Mouse (Mus musculus) lung, embryonic 15.5 days (tissue): ENCODE data around the gene Olfr1428. TPM values are rescaled to one million over a fixed set of nuclear protein-coding genes. Genes with fewer than 3 reads are reported as not detected.
"Not testable (repeated sequence)": the region's sequence is repeated elsewhere in the genome, so short reads cannot be mapped to it uniquely, and the experiment has no call there.

Experiments used
- ATAC-seq: fragments of 200-750 bp; cut with Nextera tagmentation; 2 replicates; pipeline ENCODE4 v1.8.0; 2017; ENCODE audit warnings: moderate number of reproducible peaks, borderline replicate concordance; ENCODE audit not compliant: low FRiP score, low TSS enrichment; ENCODE audit errors: extremely low read depth
- H3K27ac ChIP-seq: fragments of 300-500 bp; sonication (generic); 2 replicates; pipeline ENCODE4 v1.5.1; 2015; ENCODE audit warnings: moderate library complexity, mild to moderate bottlenecking, inconsistent platforms
- H3K27me3 ChIP-seq: fragments of 300-500 bp; sonication (generic); 2 replicates; pipeline ENCODE4 v1.6.1; 2015; ENCODE audit warnings: inconsistent platforms
- H3K36me3 ChIP-seq: fragments of 300-500 bp; sonication (generic); 2 replicates; pipeline ENCODE4 v1.6.1; 2015; ENCODE audit warnings: inconsistent platforms
- H3K4me1 ChIP-seq: fragments of 300-500 bp; sonication (generic); 2 replicates; pipeline ENCODE4 v1.6.1; 2015; ENCODE audit warnings: inconsistent platforms
- H3K4me2 ChIP-seq: fragments of 300-500 bp; sonication (generic); 2 replicates; pipeline ENCODE4 v1.6.1; 2015; ENCODE audit warnings: inconsistent platforms, mild to moderate bottlenecking, moderate library complexity
- H3K4me3 ChIP-seq: fragments of 300-500 bp; sonication (generic); 2 replicates; pipeline ENCODE4 v1.5.1; 2015; ENCODE audit warnings: mild to moderate bottlenecking, inconsistent platforms
- H3K9ac ChIP-seq: fragments of 300-500 bp; sonication (generic); 2 replicates; pipeline ENCODE4 v1.6.1; 2015; ENCODE audit warnings: inconsistent platforms
- H3K9me3 ChIP-seq: fragments of 300-500 bp; sonication (generic); 2 replicates; pipeline ENCODE4 v1.6.1; 2016; ENCODE audit warnings: inconsistent platforms
- WGBS: fragments of 180-500 bp; shearing (Covaris S2); methylation state at CpG from one replicate; pipeline ENCODE4 v1.1.7; 2015; 5-methylcytosine and 5-hydroxymethylcytosine counted together
- polyA plus RNA-seq: library from polyadenylated mRNA; unstranded; fragments of >200 nt; fragmentation: Nextera tagmentation; extraction: Ambion mirVana; gene quantifications from 2 replicates; pipeline ENCODE4 v1.2.1, GENCODE M21; 2015

Olfr1428 gene
- not detected in 2 replicates for polyA plus RNA-seq

DNA sequence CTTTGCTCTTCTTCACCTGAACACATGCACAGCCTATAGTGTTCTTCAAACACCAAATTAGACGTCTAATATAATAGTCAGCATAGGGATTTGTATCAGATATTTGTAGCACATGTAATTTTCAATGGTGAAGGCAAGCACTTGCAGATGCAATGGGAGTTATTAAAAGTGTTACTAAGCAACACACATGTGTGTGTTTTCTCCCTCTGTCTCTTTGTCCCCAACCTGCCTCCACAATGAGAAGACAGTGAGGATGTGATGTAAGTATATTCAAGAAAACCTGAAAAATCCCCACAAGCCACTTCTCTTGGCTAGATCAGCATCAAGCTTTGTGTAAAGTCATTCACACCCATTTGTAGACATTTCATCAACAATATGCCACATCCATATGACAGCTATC, at the start of gene Olfr1428:
Gene Olfr1428, minus strand, starts transcription at position 101 of the 400 bp plus-strand sequence.
- no peaks in the 10 kb centered on the region for H3K4me1 ChIP-seq
- no peak within 1 kb of the TSS for H3K4me3 ChIP-seq
- H3K27ac ChIP-seq: no peak within 1 kb of the TSS
- WGBS: 63% methylated on average over 1 of the region's 1 CpGs
- ATAC-seq: no peak
- no peak within 1 kb of the TSS for H3K4me2 ChIP-seq
- H3K9me3 ChIP-seq: no peaks in the 10 kb centered on the region
- H3K36me3 ChIP-seq: no peaks in the 10 kb centered on the region
- H3K9ac ChIP-seq: no peak within 1 kb of the TSS
- no peaks in the 10 kb centered on the region for H3K27me3 ChIP-seq

- ATAC-seq: no peak
These were observed 29.8 kb upstream of the Olfr1428 start for GRCm38 (mm10) chr19:12145452-12145851.

DNA sequence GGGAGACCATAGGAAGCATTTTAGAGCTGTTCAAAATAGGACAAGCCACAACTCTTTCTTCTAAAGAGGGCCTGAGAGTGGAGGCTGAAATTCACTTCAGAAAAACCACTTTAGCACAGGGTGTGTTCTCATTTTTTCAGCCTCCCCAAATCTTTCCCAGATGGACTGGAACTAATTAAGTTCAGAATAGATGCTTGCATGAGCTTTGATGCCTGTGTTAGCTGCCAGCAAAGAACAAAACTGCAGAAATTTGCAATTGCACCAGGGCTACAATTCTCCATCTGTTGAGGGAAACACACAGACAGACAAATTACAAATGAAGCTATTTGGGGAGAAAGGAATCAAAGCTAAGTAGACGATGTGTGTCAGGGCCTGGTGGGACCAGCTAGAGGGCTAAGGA, 27.7 kb upstream of the Olfr1428 start:
- H3K27ac ChIP-seq: no peak overlapping the region
- H3K9me3 ChIP-seq: no peaks in the 10 kb centered on the region
- no peak overlapping the region for H3K9ac ChIP-seq
- WGBS: 52% methylated on average over 1 of the region's 1 CpGs
- no peaks in the 10 kb centered on the region for H3K4me1 ChIP-seq
- ATAC-seq: no peak
- no peaks in the 10 kb centered on the region for H3K36me3 ChIP-seq
- H3K4me3 ChIP-seq: no peak overlapping the region
- H3K4me2 ChIP-seq: no peak overlapping the region
- H3K27me3 ChIP-seq: no peaks in the 10 kb centered on the region

More at GRCm38 (mm10) chr19:12145452-12145851, 29.8 kb upstream of the Olfr1428 start:
- no peaks in the 10 kb centered on the region for H3K36me3 ChIP-seq
- no peaks in the 10 kb centered on the region for H3K4me1 ChIP-seq
- no peaks in the 10 kb centered on the region for H3K9me3 ChIP-seq
- 81% methylated on average over 3 of the region's 3 CpGs for WGBS
- no peaks in the 10 kb centered on the region for H3K27me3 ChIP-seq
- no peak overlapping the region for H3K27ac ChIP-seq
- H3K4me3 ChIP-seq: no peak overlapping the region
- H3K9ac ChIP-seq: no peak overlapping the region
- H3K4me2 ChIP-seq: no peak overlapping the region

DNA sequence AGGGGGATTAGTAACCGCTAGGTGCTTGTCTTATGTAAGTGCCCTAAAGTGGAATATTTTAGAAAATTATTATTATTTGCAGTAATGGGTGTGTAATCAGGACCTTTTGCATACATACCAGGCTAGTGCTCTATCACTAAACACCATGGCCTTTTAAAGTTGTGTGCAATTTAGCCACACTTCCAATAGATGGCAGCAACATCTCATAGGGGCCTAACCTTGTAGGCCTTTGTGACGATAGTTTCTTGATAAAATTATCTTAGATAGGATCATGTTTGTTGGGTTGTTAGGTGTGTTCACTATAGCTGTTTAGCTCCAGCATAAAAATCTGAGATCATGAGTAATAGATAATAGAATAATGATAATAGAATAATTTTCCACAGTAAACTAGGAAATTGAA, 18.6 kb upstream of the Olfr1428 start:
- no peak for ATAC-seq
- 21% methylated on average over 2 of the region's 2 CpGs for WGBS

DNA sequence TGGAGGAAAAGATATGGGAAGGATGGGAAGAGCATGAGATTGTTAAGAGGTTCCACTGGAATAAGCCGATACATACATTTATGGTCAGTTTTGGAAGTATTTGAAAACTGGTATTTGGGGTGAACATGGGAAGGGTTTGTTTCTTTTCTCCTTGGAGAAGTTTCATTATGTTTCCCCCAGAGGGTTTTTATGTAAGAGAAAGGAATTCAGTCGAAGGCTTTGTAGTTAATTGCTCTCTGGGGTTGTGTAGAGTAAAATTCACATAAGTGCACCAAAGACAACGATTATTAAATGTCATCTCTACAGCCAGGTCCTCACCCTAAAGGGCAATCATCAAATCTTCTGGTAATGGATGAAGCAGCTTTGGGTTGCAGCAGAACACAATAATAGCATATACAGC, 7.4 kb upstream of the Olfr1428 start, which contains the start of gene Olfr76:
Gene Olfr76, minus strand, starts transcription at position 101 of the 400 bp plus-strand sequence.
- ATAC-seq: no peak
- Histone ChIP-seq H3K9me3 (no peaks in the 10 kb centered on the region), H3K4me1 (no peaks in the 10 kb centered on the region), H3K36me3 (no peaks in the 10 kb centered on the region), H3K27ac (no peak within 1 kb of the TSS), H3K9ac (no peak within 1 kb of the TSS), H3K4me3 (no peak within 1 kb of the TSS), H3K4me2 (no peak within 1 kb of the TSS), H3K27me3 (no peaks in the 10 kb centered on the region)
- WGBS: 72% methylated on average over 3 of the region's 3 CpGs

More for the DNA sequence above, 18.6 kb upstream of the Olfr1428 start:
- no peaks in the 10 kb centered on the region for H3K9me3 ChIP-seq
- H3K4me3 ChIP-seq: no peak overlapping the region
- no peaks in the 10 kb centered on the region for H3K27me3 ChIP-seq
- H3K9ac ChIP-seq: no peak overlapping the region
- H3K4me2 ChIP-seq: no peak overlapping the region
- H3K36me3 ChIP-seq: no peaks in the 10 kb centered on the region
- H3K27ac ChIP-seq: no peak overlapping the region
- no peaks in the 10 kb centered on the region for H3K4me1 ChIP-seq

DNA sequence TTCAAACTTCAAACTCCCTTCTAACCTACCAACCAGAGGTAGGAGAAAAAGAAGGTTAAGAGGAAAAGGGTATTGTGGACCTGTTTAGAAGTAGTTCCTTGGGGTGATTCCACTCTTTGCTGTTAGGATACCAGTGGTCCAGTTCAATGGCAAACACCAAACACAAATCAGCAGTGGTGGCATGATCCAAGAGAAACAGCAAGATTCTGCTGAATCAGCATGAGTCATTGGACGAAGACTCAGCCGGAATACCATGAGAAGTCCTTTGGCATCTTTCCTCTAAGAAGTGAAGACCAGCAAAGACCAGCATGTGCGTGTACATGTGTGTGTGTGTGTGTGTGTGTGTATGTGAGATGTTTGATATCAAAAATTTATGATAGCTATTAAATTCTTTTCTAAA, 767 bp upstream of the Olfr1428 start:
- Histone ChIP-seq H3K9me3 (no peaks in the 10 kb centered on the region), H3K4me1 (no peaks in the 10 kb centered on the region), H3K9ac (no peak overlapping the region), H3K4me3 (no peak overlapping the region), H3K4me2 (no peak overlapping the region), H3K27me3 (no peaks in the 10 kb centered on the region), H3K27ac (no peak overlapping the region), H3K36me3 (no peaks in the 10 kb centered on the region)
- no peak for ATAC-seq
- WGBS: 80% methylated on average over 3 of the region's 3 CpGs

DNA sequence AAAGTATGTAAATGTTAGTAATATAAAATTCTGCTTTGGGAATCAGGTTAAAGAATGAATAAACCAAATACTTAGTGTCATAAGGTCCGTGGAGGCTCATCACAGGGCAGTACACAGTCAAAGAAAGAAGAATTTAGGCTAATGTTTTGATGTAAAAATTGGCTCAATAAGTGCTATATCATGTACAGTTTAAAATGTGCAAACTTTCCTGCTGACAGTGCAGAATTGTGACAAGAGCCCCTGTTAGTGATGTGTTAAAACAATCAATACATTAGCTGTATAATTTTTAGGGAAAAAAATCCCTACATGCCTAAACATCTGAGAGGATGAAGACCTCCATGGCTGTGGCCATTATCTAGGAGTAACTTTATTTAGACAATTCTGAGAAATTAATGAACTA, 1.9 kb downstream of the Olfr1428 start:
- Histone ChIP-seq H3K27me3 (no peaks in the 10 kb centered on the region), H3K27ac (no peak overlapping the region), H3K36me3 (no peaks in the 10 kb centered on the region), H3K9ac (no peak overlapping the region), H3K4me3 (no peak overlapping the region), H3K9me3 (no peaks in the 10 kb centered on the region), H3K4me2 (no peak overlapping the region), H3K4me1 (no peaks in the 10 kb centered on the region)
- WGBS: 35% methylated on average over 1 of the region's 1 CpGs
- no peak for ATAC-seq

DNA sequence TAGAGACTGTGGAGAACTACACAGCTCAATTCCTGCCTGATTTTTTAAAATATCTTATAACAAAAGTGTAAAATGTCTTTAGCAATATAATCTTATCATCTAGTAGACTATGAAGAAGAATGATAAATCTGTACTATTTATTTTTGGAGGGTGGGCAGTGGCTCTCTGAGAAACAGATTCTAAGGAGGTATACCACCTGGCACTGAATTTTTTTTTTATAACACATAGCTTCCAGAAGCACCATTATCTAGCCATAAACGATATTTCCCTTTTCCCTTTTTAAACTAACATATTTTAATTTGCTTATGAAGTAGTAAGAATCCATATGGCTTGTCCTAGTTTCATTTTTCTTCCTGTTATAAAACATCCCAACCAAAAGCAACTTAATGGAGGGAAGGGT, 11.2 kb downstream of the Olfr1428 start:
- H3K27ac ChIP-seq: no peak overlapping the region
- no peaks in the 10 kb centered on the region for H3K27me3 ChIP-seq
- H3K9me3 ChIP-seq: no peaks in the 10 kb centered on the region
- no peak overlapping the region for H3K9ac ChIP-seq
- no peaks in the 10 kb centered on the region for H3K36me3 ChIP-seq
- H3K4me1 ChIP-seq: no peaks in the 10 kb centered on the region
- no peak for ATAC-seq
- no peak overlapping the region for H3K4me3 ChIP-seq
- WGBS: 63% methylated on average over 1 of the region's 1 CpGs
- H3K4me2 ChIP-seq: no peak overlapping the region

DNA sequence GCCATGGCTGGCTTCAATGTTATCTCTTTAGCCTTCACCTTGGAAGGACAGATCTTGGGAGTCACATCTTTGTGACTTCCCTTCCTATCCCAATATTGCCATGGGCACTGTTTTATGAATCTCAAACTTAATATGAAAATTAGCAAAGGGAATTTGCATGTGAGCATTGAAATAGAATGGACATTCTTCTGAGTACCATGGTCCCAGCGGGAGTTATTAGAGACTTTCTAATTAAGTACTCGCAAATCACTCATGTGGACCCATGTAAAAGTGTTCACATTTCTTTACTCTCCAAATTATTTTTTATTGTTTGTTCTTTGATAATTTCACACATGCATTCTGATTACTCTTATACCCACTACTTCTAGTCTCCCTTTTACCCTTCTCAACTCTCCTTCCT, 12.5 kb downstream of the Olfr1428 start, which contains the start of gene Olfr1427:
Gene Olfr1427, minus strand, starts transcription at position 101 of the 400 bp plus-strand sequence.
- H3K27ac ChIP-seq: no peak within 1 kb of the TSS
- WGBS: 97% methylated on average over 2 of the region's 2 CpGs
- no peak for ATAC-seq
- H3K4me3 ChIP-seq: no peak within 1 kb of the TSS
- no peaks in the 10 kb centered on the region for H3K4me1 ChIP-seq
- H3K4me2 ChIP-seq: no peak within 1 kb of the TSS
- H3K27me3 ChIP-seq: no peaks in the 10 kb centered on the region
- no peaks in the 10 kb centered on the region for H3K9me3 ChIP-seq
- H3K9ac ChIP-seq: no peak within 1 kb of the TSS
- no peaks in the 10 kb centered on the region for H3K36me3 ChIP-seq

GRCm38 (mm10) chr19:12091913-12092312, 23.8 kb downstream of the Olfr1428 start, which contains the start of gene Olfr1426:
TSS of gene Olfr1426 (minus strand) at chr19:12092013.
- WGBS: 74% methylated on average over 1 of the region's 1 CpGs
- Histone ChIP-seq H3K4me2 (no peak within 1 kb of the TSS), H3K4me1 (no peaks in the 10 kb centered on the region), H3K27ac (no peak within 1 kb of the TSS), H3K4me3 (no peak within 1 kb of the TSS), H3K36me3 (no peaks in the 10 kb centered on the region), H3K9me3 (no peaks in the 10 kb centered on the region), H3K27me3 (no peaks in the 10 kb centered on the region), H3K9ac (no peak within 1 kb of the TSS)
- ATAC-seq: no peak

DNA sequence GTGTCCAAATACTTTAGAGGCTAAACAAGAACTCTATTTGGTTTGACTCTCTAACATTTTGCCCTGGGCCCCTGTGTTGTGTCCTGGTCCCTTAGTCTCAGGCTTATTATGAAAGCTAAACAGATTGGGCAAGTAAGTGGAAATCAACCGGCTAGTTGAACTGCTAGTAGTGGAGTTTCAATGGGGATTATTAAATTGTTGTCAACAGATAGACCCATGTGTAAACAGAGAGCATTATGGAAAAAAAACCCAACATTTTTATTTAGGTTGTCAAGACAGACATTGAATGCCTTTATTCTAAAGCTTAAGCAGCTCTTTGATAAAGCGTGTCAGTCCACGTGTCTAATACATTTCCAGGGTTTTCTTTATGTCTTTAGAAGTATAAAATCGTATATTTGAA, 38.1 kb downstream of the Olfr1428 start, which contains the start of gene Olfr1425:
Gene Olfr1425, minus strand, starts transcription at position 101 of the 400 bp plus-strand sequence.
- not testable (repeated sequence) for H3K4me1 ChIP-seq, H3K4me3 ChIP-seq, H3K9ac ChIP-seq, H3K36me3 ChIP-seq, ATAC-seq, H3K27me3 ChIP-seq, H3K4me2 ChIP-seq, H3K27ac ChIP-seq, H3K9me3 ChIP-seq
- WGBS: 75% methylated on average over 4 of the region's 4 CpGs

DNA sequence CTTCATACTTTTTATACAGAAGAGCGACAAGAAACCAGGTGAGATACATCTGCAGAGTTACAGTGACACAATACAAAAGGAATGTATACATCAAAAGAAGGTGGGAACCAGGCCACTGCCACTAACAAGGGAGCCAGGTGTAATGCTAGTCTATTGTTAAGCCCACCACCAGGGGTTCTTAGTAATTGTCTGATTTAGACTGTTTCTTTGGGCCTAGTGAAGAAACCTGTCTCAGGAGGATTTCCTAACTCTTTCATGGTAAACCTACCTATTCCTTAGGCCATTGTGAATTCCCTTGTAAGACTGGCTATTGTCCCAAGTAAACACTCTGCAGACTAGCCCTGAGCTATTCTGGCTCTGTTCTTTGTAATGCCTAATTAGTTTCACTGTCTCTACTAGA, 46.2 kb downstream of the Olfr1428 start:
- not testable (repeated sequence) for H3K4me3 ChIP-seq, ATAC-seq, H3K27me3 ChIP-seq, H3K36me3 ChIP-seq, H3K4me2 ChIP-seq, H3K4me1 ChIP-seq, H3K27ac ChIP-seq, H3K9me3 ChIP-seq, H3K9ac ChIP-seq
- WGBS: 78% methylated on average over 1 of the region's 1 CpGs

- not testable (repeated sequence) for H3K36me3 ChIP-seq, ATAC-seq
These were observed 47.9 kb downstream of the Olfr1428 start for GRCm38 (mm10) chr19:12067806-12068205.

More at GRCm38 (mm10) chr19:12067806-12068205, 47.9 kb downstream of the Olfr1428 start:
- not testable (repeated sequence) for H3K4me1 ChIP-seq, H3K4me3 ChIP-seq, H3K27me3 ChIP-seq, H3K4me2 ChIP-seq, H3K9me3 ChIP-seq, H3K27ac ChIP-seq, H3K9ac ChIP-seq
- WGBS: 73% methylated on average over 1 of the region's 1 CpGs
